8 mouse cellular contexts compared by ENCODE assay signal in genomic region chrX:8193419-8193723, GRCm38 (mm10). TPM values are rescaled to one million over a fixed set of nuclear protein-coding genes. Genes with fewer than 3 reads are reported as not detected.
DNase-seq lines count a peak whose midpoint lies in the region; ATAC-seq lines count a peak whose summit lies in the region.

Ebp (minus strand) TSS chrX:8193512.

- H3K4me3 ChIP-seq in embryonic facial prominence, embryonic 14.5 days (ENCODE audit: low read depth, low read length): peak within 1 kb of the TSS; percentile 53
- peak within 1 kb of the TSS; percentile 67 for H3K4me3 ChIP-seq in heart, embryonic 15.5 days
- H3K4me3 ChIP-seq in lung, embryonic 16.5 days (ENCODE audit: low read length): peak within 1 kb of the TSS; percentile 62

- peak within 1 kb of the TSS; percentile 65 for H3K4me2 ChIP-seq in embryonic facial prominence, embryonic 14.5 days (ENCODE audit: low read depth, low read length)
- H3K4me2 ChIP-seq in heart, embryonic 15.5 days: peak within 1 kb of the TSS; percentile 71
- peak within 1 kb of the TSS; percentile 66 for H3K4me2 ChIP-seq in lung, embryonic 16.5 days (ENCODE audit: low read depth, low read length)

- no peak within 1 kb of the TSS for H3K27ac ChIP-seq in embryonic facial prominence, embryonic 14.5 days (replicated peaks; ENCODE audit: low read depth, low read length)
- peak within 1 kb of the TSS; percentile 45 for H3K27ac ChIP-seq in heart, embryonic 15.5 days
- H3K27ac ChIP-seq in lung, embryonic 16.5 days (ENCODE audit: low read length): 0 out of 2 replicates have a peak within 1 kb of the TSS, but pooled peaks have one; percentile 27

- DNase-seq in urinary bladder, postnatal 14 days (ENCODE audit: low spot score): peak; percentile 2
- DNase-seq in urinary bladder, postnatal 10 days (ENCODE audit: low spot score): no peak
- DNase-seq in embryonic facial prominence, embryonic 14.5 days (ENCODE audit: low spot score): no peak
- DNase-seq in layer of hippocampus, adult 9-11 months: peak; percentile 81
- DNase-seq in right cerebral cortex, postnatal 14 days: peak; percentile 30
- no peak for DNase-seq in c-Kit-positive CD71-positive TER-119-positive erythroid progenitor cells, embryonic 14.5 days (ENCODE audit: low spot score)

- peak within 1 kb of the TSS; percentile 66 for H3K9ac ChIP-seq in embryonic facial prominence, embryonic 14.5 days (ENCODE audit: low read depth, low read length)
- H3K9ac ChIP-seq in heart, embryonic 15.5 days: peak within 1 kb of the TSS; percentile 66
- H3K9ac ChIP-seq in lung, embryonic 16.5 days (ENCODE audit: low read length): peak within 1 kb of the TSS; percentile 76

- 0 out of 2 replicates have a peak, but pooled peaks have one; percentile 20 for ATAC-seq in embryonic facial prominence, embryonic 14.5 days (ENCODE audit: low read depth)
- ATAC-seq in heart, embryonic 15.5 days (replicated peaks; ENCODE audit: insufficient number of reproducible peaks, insufficient read depth, low FRiP score, low read depth): no peak
- ATAC-seq in lung, embryonic 16.5 days (ENCODE audit: low read depth): no peak

- no peaks in the 10 kb centered on the region for H3K27me3 ChIP-seq in embryonic facial prominence, embryonic 14.5 days (replicated peaks; ENCODE audit: control insufficient read depth, insufficient read depth, low read length)
- H3K27me3 ChIP-seq in heart, embryonic 15.5 days: no peaks in the 10 kb centered on the region
- no peaks in the 10 kb centered on the region for H3K27me3 ChIP-seq in lung, embryonic 16.5 days (ENCODE audit: control insufficient read depth, insufficient read depth, low read depth, low read length)

- H3K9me3 ChIP-seq in embryonic facial prominence, embryonic 14.5 days (ENCODE audit: control insufficient read depth, low read length): no peaks in the 10 kb centered on the region
- no peaks in the 10 kb centered on the region for H3K9me3 ChIP-seq in heart, embryonic 15.5 days (replicated peaks)
- no peaks in the 10 kb centered on the region for H3K9me3 ChIP-seq in lung, embryonic 16.5 days (ENCODE audit: control insufficient read depth, low read length)

- H3K4me1 ChIP-seq in embryonic facial prominence, embryonic 14.5 days (ENCODE audit: control insufficient read depth, insufficient read depth, low read length): no peaks in the 10 kb centered on the region
- H3K4me1 ChIP-seq in heart, embryonic 15.5 days (replicated peaks): peaks cover 5% of the 10 kb centered on the region; the same call in 1 of the 2 replicates
- 0 out of 2 replicates have a peak, but pooled peaks cover 5% of the 10 kb centered on the region for H3K4me1 ChIP-seq in lung, embryonic 16.5 days (replicated peaks; ENCODE audit: control insufficient read depth, insufficient read depth, low read length)

- H3K36me3 ChIP-seq in embryonic facial prominence, embryonic 14.5 days (ENCODE audit: control insufficient read depth, insufficient read depth, low read length): no peaks in the 10 kb centered on the region
- no peaks in the 10 kb centered on the region for H3K36me3 ChIP-seq in heart, embryonic 15.5 days
- H3K36me3 ChIP-seq in lung, embryonic 16.5 days (ENCODE audit: control insufficient read depth, insufficient read depth, low read length): no peaks in the 10 kb centered on the region

- WGBS in embryonic facial prominence, embryonic 14.5 days: 24% methylated on average over 10 of the region's 10 CpGs
- 13% methylated on average over 10 of the region's 10 CpGs for WGBS in heart, embryonic 15.5 days
- 20% methylated on average over 10 of the region's 10 CpGs for WGBS in lung, embryonic 16.5 days

RNA-seq across cellular contexts. Expression of gene Ebp, which starts in this region (rescaled TPM):
- 31.4 and 31.9 TPM in 2 replicates for polyA plus RNA-seq in embryonic facial prominence, embryonic 14.5 days (2014; fragmentation: Nextera tagmentation; extraction: Ambion mirVana)
- polyA plus RNA-seq in heart, embryonic 15.5 days (2015; fragmentation: Nextera tagmentation; extraction: Ambion mirVana): 27.9 and 30.8 TPM in 2 replicates
- 40.8 and 41.9 TPM in 2 replicates for polyA plus RNA-seq in lung, embryonic 16.5 days (2015; fragmentation: Nextera tagmentation; extraction: Ambion mirVana)

Comparison
In these comparisons a context has a peak if more than half of its experiments do, and no peak if none do; other contexts are left out.
1. DNase-seq: peak in urinary bladder, postnatal 14 days (single experiment), layer of hippocampus, adult 9-11 months (single experiment) and right cerebral cortex, postnatal 14 days (single experiment); none in urinary bladder, postnatal 10 days (single experiment), embryonic facial prominence, embryonic 14.5 days (single experiment) and c-Kit-positive CD71-positive TER-119-positive erythroid progenitor cells, embryonic 14.5 days (single experiment).
2. Peak in every context shown above with its lines, with median percentiles within 50 percentile points of each other: H3K4me2 ChIP-seq, H3K4me3 ChIP-seq and H3K9ac ChIP-seq.